Mouse (Mus musculus) myocyte (in vitro differentiated cells): ENCODE measurements around the gene Gm5737.

ENCODE experiments used
- MAX ChIP-seq: IDR thresholded peaks from one replicate; pipeline ENCODE4 v1.6.1; 2011; ENCODE audit warnings: low read depth, mild to moderate bottlenecking, control low read depth
- SRF ChIP-seq: IDR thresholded peaks from one replicate; pipeline ENCODE4 v1.6.1; 2011; ENCODE audit warnings: low read depth; ENCODE audit not compliant: control insufficient read depth, insufficient read length
- TCF12 ChIP-seq: IDR thresholded peaks from one replicate; pipeline ENCODE4 v1.6.1; 2011; ENCODE audit warnings: mild to moderate bottlenecking, control low read depth; ENCODE audit not compliant: poor library complexity, insufficient read depth, severe bottlenecking

DNA sequence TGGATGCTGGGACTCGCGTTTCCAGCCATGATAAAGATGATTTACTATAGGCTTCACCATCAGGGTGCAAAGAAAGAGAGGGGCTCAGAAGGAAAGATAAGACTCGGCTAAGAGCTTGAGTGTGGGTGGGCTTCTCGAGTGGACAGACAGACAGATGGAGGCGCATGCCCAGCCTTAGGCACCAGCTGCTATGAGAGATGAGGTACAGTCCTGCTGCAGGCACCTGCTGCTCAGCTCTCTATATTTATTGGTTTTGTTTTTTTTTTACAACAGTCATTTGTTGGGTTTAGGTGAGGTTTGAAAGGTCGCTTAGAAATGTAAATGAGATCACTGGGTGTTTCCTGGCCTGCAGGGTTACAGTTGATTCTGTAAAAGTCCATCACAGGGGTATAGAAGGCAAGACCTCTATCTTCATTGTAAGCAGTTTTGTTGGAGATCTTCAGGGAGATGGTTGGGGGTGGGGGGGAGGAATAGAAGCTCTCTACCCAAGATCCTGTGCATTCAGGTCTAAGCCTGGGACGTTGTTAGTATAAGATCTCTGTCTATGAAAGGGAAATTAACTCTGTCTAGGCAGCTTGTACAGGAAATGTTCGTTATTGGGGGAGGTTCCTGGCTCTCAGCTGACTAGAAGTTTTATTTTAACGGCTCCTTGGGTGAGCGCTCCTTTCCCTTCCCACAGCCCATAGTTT, 48.8 kb downstream of the Gm5737 start:
- no peak for TF ChIP-seq TCF12
- TF ChIP-seq MAX: no peak
- TF ChIP-seq SRF: no peak
